Mouse (Mus musculus): ENCODE results near the gene Pnpla1. TPM values are rescaled to one million over a fixed set of nuclear protein-coding genes. Genes with fewer than 3 reads are reported as not detected.

Pnpla1 gene
- polyA plus RNA-seq, 1 experiment: not detected

DNA sequence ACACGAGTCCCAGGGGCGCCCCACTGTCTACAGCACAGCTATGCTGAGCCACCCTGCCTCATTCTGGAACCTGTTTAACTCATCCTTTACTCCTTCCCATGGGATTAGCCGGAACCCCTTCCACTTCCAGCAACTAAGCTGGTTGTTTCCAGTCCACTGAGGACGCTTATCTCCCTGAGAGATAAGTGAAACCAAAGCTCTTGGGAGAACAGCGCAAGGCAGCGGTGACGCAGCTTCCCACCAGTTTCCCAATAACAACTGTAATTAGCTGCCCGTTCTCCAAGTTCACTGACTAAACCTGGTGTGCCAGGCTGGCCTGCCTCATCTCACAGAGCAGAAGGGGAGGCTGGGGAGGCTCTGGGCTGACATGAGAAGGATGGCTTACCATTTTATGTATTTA lies 62.9 kb downstream of the Pnpla1 start:
- no peak overlapping the region for H3K4me3 ChIP-seq (ENCODE audit: low read depth, low read length)
- H3K27ac ChIP-seq (ENCODE audit: insufficient read depth, low read length): no peak overlapping the region
- H3K9ac ChIP-seq (ENCODE audit: low read depth, poor library complexity, severe bottlenecking): no peak overlapping the region
- TF ChIP-seq EP300 (IDR thresholded peaks at IDR 0.05; ENCODE audit: insufficient read depth, low read depth, low read length): no peak
- no peaks in the 10 kb centered on the region for H3K36me3 ChIP-seq (ENCODE audit: control insufficient read depth, insufficient read depth, low read length, poor library complexity, severe bottlenecking)
- no peaks in the 10 kb centered on the region for H3K27me3 ChIP-seq (ENCODE audit: control insufficient read depth, insufficient read depth, low read length, poor library complexity, severe bottlenecking)
- H3K4me1 ChIP-seq (ENCODE audit: control insufficient read depth, insufficient read depth, low read length): no peaks in the 10 kb centered on the region
- H3K9me3 ChIP-seq (replicated peaks; ENCODE audit: control insufficient read depth, insufficient read depth, low read length, poor library complexity, severe bottlenecking): no peaks in the 10 kb centered on the region

DNA sequence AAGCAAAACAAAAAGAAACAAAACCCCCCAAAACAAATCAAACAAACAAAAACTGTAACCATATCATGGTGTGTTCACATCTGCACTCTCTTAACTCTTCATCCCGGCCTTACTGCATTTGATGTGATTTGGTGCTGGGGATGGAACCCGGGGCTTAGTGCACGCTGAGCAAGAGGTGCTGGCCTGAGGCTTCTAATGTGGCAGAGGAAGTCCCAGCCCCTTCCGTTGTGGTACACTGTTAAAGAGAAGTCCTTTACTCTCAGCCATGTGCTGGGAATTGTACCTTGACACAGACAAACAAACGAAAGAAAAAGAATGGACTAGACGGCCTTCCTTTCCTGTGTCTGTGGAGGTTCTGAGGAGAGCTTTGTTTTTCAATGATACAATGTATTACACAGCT lies 63.9 kb downstream of the Pnpla1 start:
- Histone ChIP-seq H3K36me3 (ENCODE audit: control insufficient read depth, insufficient read depth, low read length, poor library complexity, severe bottlenecking) (no peaks in the 10 kb centered on the region), H3K9me3 (replicated peaks; ENCODE audit: control insufficient read depth, insufficient read depth, low read length, poor library complexity, severe bottlenecking) (no peaks in the 10 kb centered on the region)
- TF ChIP-seq CTCF (IDR thresholded peaks at IDR 0.05; ENCODE audit: low read depth, low read length): no peak

DNA sequence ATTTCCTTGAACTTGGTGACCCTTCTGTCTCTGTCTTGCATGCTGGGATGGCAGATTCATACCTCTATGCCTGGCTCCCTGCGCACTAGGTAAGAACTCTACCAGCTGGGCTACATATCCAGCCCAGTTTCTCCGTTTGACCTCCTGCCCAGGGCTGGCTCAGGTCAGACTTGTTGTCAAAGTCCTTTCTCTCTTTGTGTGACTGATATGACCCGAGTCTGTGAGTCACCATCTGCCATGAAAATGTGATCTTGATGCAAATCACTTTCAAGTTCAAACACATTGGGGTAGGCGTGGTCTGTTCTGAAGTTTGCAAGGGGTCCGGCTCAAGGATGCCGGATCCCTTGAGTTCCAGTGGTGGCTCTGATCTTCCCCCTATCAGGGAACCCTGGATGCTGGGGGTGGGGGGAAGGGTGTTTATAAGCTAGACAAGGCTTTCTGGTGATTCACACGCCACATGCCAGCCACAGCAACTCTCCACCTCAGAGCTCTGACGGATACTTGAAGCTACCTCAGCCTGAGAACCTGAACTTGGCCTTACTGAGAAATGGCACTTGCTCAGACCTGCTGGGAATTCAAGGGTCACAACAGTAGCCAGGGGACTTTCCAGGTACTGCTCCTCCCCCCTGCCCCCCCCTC lies 66.9 kb downstream of the Pnpla1 start:
- no peaks in the 10 kb centered on the region for H3K9me3 ChIP-seq (replicated peaks; ENCODE audit: control insufficient read depth, insufficient read depth, low read length, poor library complexity, severe bottlenecking)
- H3K36me3 ChIP-seq (ENCODE audit: control insufficient read depth, insufficient read depth, low read length, poor library complexity, severe bottlenecking): no peaks in the 10 kb centered on the region
- H3K4me3 ChIP-seq (ENCODE audit: low read depth, low read length): no peak overlapping the region
- H3K4me1 ChIP-seq (ENCODE audit: control insufficient read depth, insufficient read depth, low read length): peaks cover 4% of the 10 kb centered on the region
- H3K27ac ChIP-seq (ENCODE audit: insufficient read depth, low read length): no peak overlapping the region
- TF ChIP-seq POLR2A (IDR thresholded peaks at IDR 0.05; ENCODE audit: insufficient read depth, low read length) (no peak), CTCF (IDR thresholded peaks at IDR 0.05; ENCODE audit: low read depth, low read length) (no peak), EP300 (IDR thresholded peaks at IDR 0.05; ENCODE audit: insufficient read depth, low read depth, low read length) (no peak)
- H3K27me3 ChIP-seq (ENCODE audit: control insufficient read depth, insufficient read depth, low read length, poor library complexity, severe bottlenecking): no peaks in the 10 kb centered on the region
- H3K9ac ChIP-seq (ENCODE audit: low read depth, poor library complexity, severe bottlenecking): no peak overlapping the region

More for the DNA sequence above, 63.9 kb downstream of the Pnpla1 start:
- Histone ChIP-seq H3K4me3 (ENCODE audit: low read depth, low read length) (no peak overlapping the region), H3K4me1 (ENCODE audit: control insufficient read depth, insufficient read depth, low read length) (peaks cover 3% of the 10 kb centered on the region), H3K9ac (ENCODE audit: low read depth, poor library complexity, severe bottlenecking) (no peak overlapping the region), H3K27me3 (ENCODE audit: control insufficient read depth, insufficient read depth, low read length, poor library complexity, severe bottlenecking) (no peaks in the 10 kb centered on the region), H3K27ac (ENCODE audit: insufficient read depth, low read length) (no peak overlapping the region)

DNA sequence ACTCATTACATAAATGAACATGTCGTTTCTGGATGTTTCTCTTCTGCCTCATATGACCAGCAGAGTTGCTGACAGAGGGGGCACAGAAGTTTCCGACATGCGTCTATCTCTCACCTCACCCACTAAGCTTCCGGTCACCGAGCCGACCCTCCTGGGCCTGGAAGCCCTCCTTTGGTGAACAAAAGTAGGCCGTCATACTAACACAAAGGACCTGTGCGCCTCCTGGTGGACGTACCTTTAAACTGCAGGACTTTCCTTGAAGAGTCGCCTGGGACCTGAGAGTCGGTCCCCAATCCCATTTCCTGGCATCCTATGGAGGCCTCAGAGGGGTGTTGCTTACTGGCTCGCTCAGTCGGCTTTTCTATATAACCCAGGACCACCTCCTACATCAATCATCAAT lies 68.2 kb downstream of the Pnpla1 start:
- H3K27me3 ChIP-seq (ENCODE audit: control insufficient read depth, insufficient read depth, low read length, poor library complexity, severe bottlenecking): no peaks in the 10 kb centered on the region
- H3K9ac ChIP-seq (ENCODE audit: low read depth, poor library complexity, severe bottlenecking): no peak overlapping the region
- TF ChIP-seq EP300 (IDR thresholded peaks at IDR 0.05; ENCODE audit: insufficient read depth, low read depth, low read length) (no peak), CTCF (IDR thresholded peaks at IDR 0.05; ENCODE audit: low read depth, low read length) (peak; percentile 71), POLR2A (IDR thresholded peaks at IDR 0.05; ENCODE audit: insufficient read depth, low read length) (no peak)
- no peaks in the 10 kb centered on the region for H3K36me3 ChIP-seq (ENCODE audit: control insufficient read depth, insufficient read depth, low read length, poor library complexity, severe bottlenecking)
- no peak overlapping the region for H3K27ac ChIP-seq (ENCODE audit: insufficient read depth, low read length)
- H3K9me3 ChIP-seq (replicated peaks; ENCODE audit: control insufficient read depth, insufficient read depth, low read length, poor library complexity, severe bottlenecking): no peaks in the 10 kb centered on the region
- no peak overlapping the region for H3K4me3 ChIP-seq (ENCODE audit: low read depth, low read length)
- peaks cover 6% of the 10 kb centered on the region for H3K4me1 ChIP-seq (ENCODE audit: control insufficient read depth, insufficient read depth, low read length)

DNA sequence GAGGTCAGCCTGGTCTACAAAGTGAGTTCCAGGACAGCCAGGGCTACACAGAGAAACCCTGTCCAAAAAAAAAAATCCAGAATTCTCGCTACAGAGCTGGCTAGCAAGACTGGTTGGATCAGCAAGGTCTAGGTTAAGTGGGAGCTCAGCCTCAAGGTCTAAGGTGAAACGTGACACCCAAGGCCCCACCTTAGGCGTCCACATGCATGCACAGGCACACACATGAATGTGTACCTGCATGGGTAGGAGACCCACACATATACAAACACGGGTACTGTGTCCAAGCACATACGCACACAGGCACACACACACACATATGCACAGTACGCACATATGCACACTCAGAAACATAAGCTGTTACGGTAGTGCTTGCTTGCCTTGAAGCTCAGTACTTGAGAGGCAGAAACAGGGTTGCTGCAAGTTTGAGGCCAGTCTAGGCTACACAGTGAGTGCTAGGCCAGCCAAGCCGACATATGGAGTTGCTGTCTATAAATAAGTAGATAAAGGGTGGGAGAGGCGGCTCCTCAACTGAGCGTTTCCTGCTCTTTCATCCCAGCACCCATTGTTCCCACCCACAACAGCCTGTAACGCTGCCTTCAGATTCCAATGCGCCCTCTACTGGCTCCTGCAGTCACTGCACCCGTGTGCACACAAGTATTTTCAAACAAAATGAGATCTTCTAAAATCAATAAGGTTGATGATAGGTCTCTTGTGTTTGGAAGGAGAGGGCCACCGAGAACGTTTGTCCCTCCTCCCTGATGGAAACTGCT lies 68.8 kb downstream of the Pnpla1 start:
- TF ChIP-seq EP300 (IDR thresholded peaks at IDR 0.05; ENCODE audit: insufficient read depth, low read depth, low read length) (0 out of 2 replicates have a peak, but pooled peaks have one; percentile 51), POLR2A (IDR thresholded peaks at IDR 0.05; ENCODE audit: insufficient read depth, low read length) (no peak), CTCF (IDR thresholded peaks at IDR 0.05; ENCODE audit: low read depth, low read length) (peak; percentile 91)
- Histone ChIP-seq H3K4me1 (ENCODE audit: control insufficient read depth, insufficient read depth, low read length) (peaks cover 6% of the 10 kb centered on the region), H3K36me3 (ENCODE audit: control insufficient read depth, insufficient read depth, low read length, poor library complexity, severe bottlenecking) (no peaks in the 10 kb centered on the region), H3K9me3 (replicated peaks; ENCODE audit: control insufficient read depth, insufficient read depth, low read length, poor library complexity, severe bottlenecking) (no peaks in the 10 kb centered on the region), H3K27ac (ENCODE audit: insufficient read depth, low read length) (peak overlapping the region; percentile 19), H3K4me3 (ENCODE audit: low read depth, low read length) (no peak overlapping the region), H3K9ac (ENCODE audit: low read depth, poor library complexity, severe bottlenecking) (no peak overlapping the region), H3K27me3 (ENCODE audit: control insufficient read depth, insufficient read depth, low read length, poor library complexity, severe bottlenecking) (no peaks in the 10 kb centered on the region)

DNA sequence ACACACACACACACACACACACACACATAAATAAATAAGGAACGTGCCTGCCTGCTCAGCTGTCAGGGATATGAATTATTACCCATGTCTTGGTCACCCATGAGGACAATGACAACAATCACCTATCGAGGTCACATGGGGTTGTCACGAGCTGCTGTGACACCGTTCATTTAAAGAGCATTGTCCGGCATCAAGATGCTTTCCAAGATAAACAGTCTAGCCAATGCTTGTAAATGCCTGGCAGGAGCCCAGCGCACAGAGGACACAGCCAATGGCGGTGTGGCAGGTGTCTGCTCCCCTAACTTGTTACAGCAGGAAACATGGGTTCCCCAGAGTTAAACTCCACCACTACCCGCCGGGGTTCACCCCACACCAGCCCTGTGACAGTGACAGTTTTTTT lies 69.8 kb downstream of the Pnpla1 start:
- Histone ChIP-seq H3K27me3 (ENCODE audit: control insufficient read depth, insufficient read depth, low read length, poor library complexity, severe bottlenecking) (no peaks in the 10 kb centered on the region), H3K36me3 (ENCODE audit: control insufficient read depth, insufficient read depth, low read length, poor library complexity, severe bottlenecking) (no peaks in the 10 kb centered on the region), H3K9me3 (replicated peaks; ENCODE audit: control insufficient read depth, insufficient read depth, low read length, poor library complexity, severe bottlenecking) (no peaks in the 10 kb centered on the region), H3K27ac (ENCODE audit: insufficient read depth, low read length) (no peak overlapping the region), H3K4me3 (ENCODE audit: low read depth, low read length) (no peak overlapping the region), H3K4me1 (ENCODE audit: control insufficient read depth, insufficient read depth, low read length) (peaks cover 6% of the 10 kb centered on the region), H3K9ac (ENCODE audit: low read depth, poor library complexity, severe bottlenecking) (no peak overlapping the region)
- no peak for TF ChIP-seq EP300 (IDR thresholded peaks at IDR 0.05; ENCODE audit: insufficient read depth, low read depth, low read length)
- no peak for TF ChIP-seq POLR2A (IDR thresholded peaks at IDR 0.05; ENCODE audit: insufficient read depth, low read length)
- no peak for TF ChIP-seq CTCF (IDR thresholded peaks at IDR 0.05; ENCODE audit: low read depth, low read length)

All from ES-Bruce4 (cell line).